Mouse (Mus musculus) stomach, embryonic 15.5 days (tissue): ENCODE results near the gene Bco1. TPM values are rescaled to one million over a fixed set of nuclear protein-coding genes. Genes with fewer than 3 reads are reported as not detected.

Experiments
- ATAC-seq: fragments of 200-750 bp; cut with Nextera tagmentation; 2 replicates; pipeline ENCODE4 v1.8.0; 2017; ENCODE audit warnings: low read depth, moderate number of reproducible peaks, moderate TSS enrichment; ENCODE audit not compliant: insufficient read depth, low FRiP score
- H3K27ac ChIP-seq: fragments of 300-500 bp; sonication (generic); 2 replicates; pipeline ENCODE4 v1.5.1; 2015; ENCODE audit warnings: mild to moderate bottlenecking, inconsistent platforms
- H3K27me3 ChIP-seq: fragments of 300-500 bp; sonication (generic); replicated peaks from 2 replicates; pipeline ENCODE4 v1.6.1; 2015; ENCODE audit warnings: inconsistent platforms
- H3K36me3 ChIP-seq: fragments of 300-500 bp; sonication (generic); 2 replicates; pipeline ENCODE4 v1.6.1; 2015; ENCODE audit warnings: inconsistent platforms
- H3K4me1 ChIP-seq: fragments of 300-500 bp; sonication (generic); 2 replicates; pipeline ENCODE4 v1.6.1; 2015; ENCODE audit warnings: inconsistent platforms
- H3K4me2 ChIP-seq: fragments of 300-500 bp; sonication (generic); 2 replicates; pipeline ENCODE4 v1.6.1; 2015; ENCODE audit warnings: mild to moderate bottlenecking, inconsistent platforms
- H3K4me3 ChIP-seq: fragments of 300-500 bp; sonication (generic); replicated peaks from 2 replicates; pipeline ENCODE4 v1.5.1; 2015; ENCODE audit warnings: inconsistent platforms
- H3K9ac ChIP-seq: fragments of 300-500 bp; sonication (generic); 2 replicates; pipeline ENCODE4 v1.6.1; 2015; ENCODE audit warnings: inconsistent platforms
- H3K9me3 ChIP-seq: fragments of 300-500 bp; sonication (generic); 2 replicates; pipeline ENCODE4 v1.6.1; 2016; ENCODE audit warnings: inconsistent platforms
- WGBS: fragments of 180-500 bp; shearing (Covaris S2); methylation state at CpG from one replicate; pipeline ENCODE4 v1.1.7; 2015; 5-methylcytosine and 5-hydroxymethylcytosine counted together
- polyA plus RNA-seq: library from polyadenylated mRNA; unstranded; fragments of >200 nt; fragmentation: Nextera tagmentation; extraction: Ambion mirVana; gene quantifications from 2 replicates; pipeline ENCODE4 v1.2.1, GENCODE M21; 2015

Gene Bco1
- polyA plus RNA-seq, 1 experiment from 2014 or later = 1.2 TPM

DNA sequence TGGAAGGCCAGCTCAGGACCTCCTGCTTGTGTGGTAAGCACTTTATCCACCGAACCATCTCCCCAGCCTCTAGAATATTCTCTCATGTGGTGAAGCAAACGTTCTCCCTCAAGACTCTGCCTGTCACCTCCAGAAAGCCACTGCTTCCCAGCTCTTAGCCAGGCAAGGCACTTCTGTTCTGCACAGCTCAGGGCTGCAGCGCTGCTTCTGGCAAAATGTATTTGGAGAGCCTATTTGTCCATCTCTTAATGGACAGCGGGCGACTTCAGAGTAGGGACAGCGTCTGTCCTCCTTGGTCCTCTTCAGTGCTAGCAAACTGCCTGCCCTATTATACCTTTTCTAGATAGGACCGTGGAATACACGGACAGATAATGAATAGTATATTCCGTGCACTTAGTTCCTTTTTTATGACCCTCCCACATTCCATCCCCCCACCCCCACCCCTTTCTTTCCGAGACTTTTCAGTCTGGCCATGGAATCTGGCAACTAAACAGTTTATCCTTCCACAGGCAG lies 1.5 kb downstream of the Bco1 start:
- Histone ChIP-seq H3K27me3 (no peaks in the 10 kb centered on the region), H3K36me3 (no peaks in the 10 kb centered on the region), H3K9ac (no peak overlapping the region), H3K4me3 (no peak overlapping the region), H3K4me1 (0 out of 2 replicates have a peak, but pooled peaks cover 3% of the 10 kb centered on the region), H3K4me2 (peak overlapping the region; percentile 35), H3K9me3 (no peaks in the 10 kb centered on the region), H3K27ac (peak overlapping the region; percentile 62)
- ATAC-seq = no peak
- WGBS = 51% methylated on average over 10 of the region's 10 CpGs

DNA sequence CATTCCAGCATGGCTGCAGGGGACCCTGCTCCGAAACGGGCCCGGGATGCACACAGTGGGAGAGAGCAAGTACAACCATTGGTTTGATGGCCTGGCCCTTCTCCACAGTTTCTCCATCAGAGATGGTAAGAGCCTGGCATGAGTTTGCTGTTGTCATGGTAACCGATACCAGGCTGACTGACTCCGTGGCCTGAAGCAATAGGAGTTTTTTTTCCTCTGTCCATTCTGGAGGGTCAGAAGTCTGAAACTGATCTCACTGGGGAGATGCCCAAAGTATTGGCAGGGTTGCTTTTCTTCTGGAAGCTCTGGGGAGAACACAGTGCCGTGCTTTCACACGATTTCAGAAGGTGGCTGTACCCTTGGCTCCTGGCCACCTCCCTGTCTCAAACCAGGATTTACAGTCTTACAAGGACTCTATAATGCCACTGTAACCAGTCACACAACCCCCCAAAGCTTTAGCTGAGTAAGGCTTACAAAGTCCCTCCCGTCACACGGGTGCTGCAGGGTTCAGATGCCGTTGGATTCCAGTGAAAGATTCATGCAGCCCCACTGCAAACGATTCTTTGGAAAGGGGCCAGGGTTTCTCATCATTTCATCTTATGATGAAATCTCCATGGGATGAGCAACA lies 2.0 kb downstream of the Bco1 start:
- H3K27ac ChIP-seq = peak overlapping the region; percentile 62
- no peak overlapping the region for H3K9ac ChIP-seq
- H3K27me3 ChIP-seq = no peaks in the 10 kb centered on the region
- H3K4me3 ChIP-seq = no peak overlapping the region
- no peak for ATAC-seq
- H3K4me2 ChIP-seq = peak overlapping the region; percentile 35
- WGBS = 37% methylated on average over 11 of the region's 11 CpGs
- no peaks in the 10 kb centered on the region for H3K9me3 ChIP-seq
- no peaks in the 10 kb centered on the region for H3K36me3 ChIP-seq
- 0 out of 2 replicates have a peak, but pooled peaks cover 3% of the 10 kb centered on the region for H3K4me1 ChIP-seq

DNA sequence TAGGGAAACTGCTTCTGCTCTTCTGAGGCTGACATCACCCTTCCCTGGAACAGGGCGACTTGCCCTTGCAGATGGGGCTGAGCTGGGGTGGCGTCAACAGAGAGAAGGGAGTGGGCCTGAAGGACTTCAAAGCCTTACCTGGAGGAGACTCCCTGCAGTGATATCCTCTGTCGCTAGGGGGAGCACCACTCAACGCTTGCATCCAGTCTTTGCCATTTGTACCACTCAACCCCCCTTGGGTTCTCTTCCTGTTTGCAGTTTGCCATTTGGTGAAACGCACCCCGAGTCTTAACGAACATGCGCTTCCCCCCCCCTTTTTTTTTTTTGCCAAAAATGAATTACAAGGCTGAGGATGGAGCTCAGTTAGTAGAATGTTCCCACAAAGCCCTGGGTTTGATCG lies 11.9 kb downstream of the Bco1 start:
- Histone ChIP-seq H3K4me3 (no peak overlapping the region), H3K4me2 (no peak overlapping the region), H3K4me1 (no peaks in the 10 kb centered on the region), H3K36me3 (no peaks in the 10 kb centered on the region), H3K9ac (no peak overlapping the region), H3K27me3 (no peaks in the 10 kb centered on the region), H3K9me3 (no peaks in the 10 kb centered on the region), H3K27ac (no peak overlapping the region)
- WGBS = 14% methylated on average over 9 of the region's 9 CpGs
- ATAC-seq = no peak

DNA sequence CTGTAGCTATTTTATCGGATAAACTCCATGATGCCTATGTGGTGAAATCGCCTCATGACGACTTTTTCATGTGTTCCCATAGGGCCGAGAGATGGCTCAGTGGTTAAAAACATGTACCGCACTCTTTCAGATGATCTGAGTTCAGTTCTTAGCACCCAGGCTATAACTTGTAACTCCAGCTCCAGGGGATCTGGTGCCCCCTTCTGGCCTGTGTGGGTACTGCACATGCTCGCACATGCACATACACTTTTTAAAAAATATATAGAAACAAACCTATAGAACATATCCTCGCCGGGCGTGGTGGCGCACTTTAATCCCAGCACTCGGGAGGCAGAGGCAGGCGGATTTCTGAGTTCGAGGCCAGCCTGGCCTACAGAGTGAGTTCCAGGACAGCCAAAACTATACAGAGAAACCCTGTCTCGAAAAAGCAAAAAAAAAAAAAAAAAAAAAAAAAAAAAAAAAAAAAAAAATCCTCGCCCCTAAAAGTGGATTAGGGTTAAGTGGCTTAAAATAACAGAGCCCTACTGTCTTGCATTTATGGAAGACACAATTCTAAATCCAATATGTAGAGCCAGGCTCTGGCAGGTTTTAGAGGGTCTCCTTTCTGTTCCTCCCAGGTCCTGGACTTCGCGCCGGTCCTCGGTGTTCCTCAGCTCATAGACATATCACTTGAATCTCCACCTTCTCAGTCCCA lies 13.5 kb downstream of the Bco1 start:
- no peak overlapping the region for H3K9ac ChIP-seq
- H3K27me3 ChIP-seq = no peaks in the 10 kb centered on the region
- no peak for ATAC-seq
- no peaks in the 10 kb centered on the region for H3K4me1 ChIP-seq
- H3K4me2 ChIP-seq = no peak overlapping the region
- no peaks in the 10 kb centered on the region for H3K9me3 ChIP-seq
- H3K27ac ChIP-seq = no peak overlapping the region
- 92% methylated on average over 19 of the region's 19 CpGs for WGBS
- H3K36me3 ChIP-seq = no peaks in the 10 kb centered on the region
- H3K4me3 ChIP-seq = no peak overlapping the region

DNA sequence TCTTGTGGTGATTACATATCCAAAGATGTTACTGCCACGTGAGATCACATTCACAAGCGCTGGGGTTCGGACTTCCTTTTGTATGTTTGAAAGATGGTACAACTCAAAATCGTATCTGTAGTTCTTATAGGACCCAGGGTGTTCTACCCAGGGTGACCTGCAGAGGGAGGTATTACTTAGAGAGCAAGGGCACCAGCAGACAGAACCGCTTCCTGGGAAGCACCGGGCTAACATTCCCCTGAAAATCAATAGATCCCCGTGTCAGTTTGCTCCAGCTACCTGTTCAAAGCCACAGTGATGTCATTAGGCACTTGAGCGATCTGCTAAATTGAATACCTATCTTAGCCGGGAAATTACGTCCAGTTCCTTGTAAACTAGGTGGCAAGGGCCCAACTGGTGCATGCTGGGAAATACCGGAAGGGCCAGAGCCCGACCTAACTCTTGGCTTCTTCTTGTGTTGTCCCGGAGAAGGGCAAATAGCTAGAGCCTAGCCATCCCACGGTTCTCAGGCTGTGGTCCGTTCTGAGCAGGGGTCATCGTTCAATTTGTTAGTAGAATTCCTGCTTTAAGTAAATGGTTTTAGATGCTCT lies 14.2 kb downstream of the Bco1 start:
- H3K27ac ChIP-seq = no peak overlapping the region
- H3K4me2 ChIP-seq = no peak overlapping the region
- H3K36me3 ChIP-seq = no peaks in the 10 kb centered on the region
- H3K4me1 ChIP-seq = no peaks in the 10 kb centered on the region
- H3K27me3 ChIP-seq = no peaks in the 10 kb centered on the region
- no peak overlapping the region for H3K4me3 ChIP-seq
- no peaks in the 10 kb centered on the region for H3K9me3 ChIP-seq
- ATAC-seq = no peak
- WGBS = 49% methylated on average over 16 of the region's 16 CpGs
- no peak overlapping the region for H3K9ac ChIP-seq

DNA sequence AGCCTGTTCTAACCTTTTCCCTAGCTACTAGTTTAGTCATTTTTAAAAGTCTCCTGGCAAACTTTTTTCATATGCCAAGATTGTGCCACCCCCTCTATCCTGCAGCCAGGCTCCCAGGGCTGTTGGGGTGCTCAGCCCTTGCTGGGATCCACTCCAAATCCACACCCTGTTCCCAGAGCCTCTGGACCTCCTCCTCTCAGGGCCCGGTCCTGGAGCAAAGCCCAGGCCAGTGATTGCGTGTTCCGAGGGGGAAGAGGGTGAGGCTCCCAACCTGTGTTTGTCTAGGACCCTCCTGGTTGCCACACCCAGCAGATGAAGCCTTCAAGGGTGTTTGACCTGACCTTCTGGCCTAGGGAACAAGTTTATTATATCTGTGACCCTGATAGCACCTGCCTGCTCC lies 16.0 kb downstream of the Bco1 start:
- H3K27ac ChIP-seq = peak overlapping the region; percentile 65; the same call in 1 of the 2 replicates
- H3K4me1 ChIP-seq = peaks cover 8% of the 10 kb centered on the region; the same call in 1 of the 2 replicates
- H3K4me3 ChIP-seq = no peak overlapping the region
- no peaks in the 10 kb centered on the region for H3K9me3 ChIP-seq
- H3K36me3 ChIP-seq = no peaks in the 10 kb centered on the region
- H3K9ac ChIP-seq = no peak overlapping the region
- 65% methylated on average over 3 of the region's 3 CpGs for WGBS
- no peak overlapping the region for H3K4me2 ChIP-seq
- H3K27me3 ChIP-seq = no peaks in the 10 kb centered on the region
- no peak for ATAC-seq

DNA sequence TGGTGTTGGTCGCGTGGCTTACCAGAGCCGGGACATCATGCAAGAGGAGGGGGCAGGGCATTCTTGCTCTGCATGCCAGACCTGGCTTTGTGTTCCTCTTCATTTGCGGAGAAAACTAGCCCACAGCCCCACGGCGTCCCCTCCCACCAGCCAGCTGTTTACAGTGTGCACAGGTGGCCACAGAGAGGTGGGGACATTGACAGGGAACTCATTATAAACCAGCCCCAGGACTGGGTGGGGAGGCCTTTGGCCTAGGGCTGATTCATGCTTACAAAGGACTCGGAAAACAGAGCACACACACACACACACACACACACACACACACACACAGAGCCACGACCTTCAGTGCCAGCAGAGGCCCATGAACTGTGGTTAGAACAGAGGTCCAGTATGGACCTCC lies 16.6 kb downstream of the Bco1 start:
- Histone ChIP-seq H3K36me3 (no peaks in the 10 kb centered on the region), H3K9me3 (no peaks in the 10 kb centered on the region), H3K4me3 (no peak overlapping the region), H3K4me1 (peaks cover 8% of the 10 kb centered on the region; the same call in 1 of the 2 replicates), H3K27ac (peak overlapping the region; percentile 65; the same call in 1 of the 2 replicates), H3K9ac (no peak overlapping the region), H3K4me2 (no peak overlapping the region), H3K27me3 (no peaks in the 10 kb centered on the region)
- WGBS = 48% methylated on average over 8 of the region's 8 CpGs
- peak; percentile 69 for ATAC-seq

DNA sequence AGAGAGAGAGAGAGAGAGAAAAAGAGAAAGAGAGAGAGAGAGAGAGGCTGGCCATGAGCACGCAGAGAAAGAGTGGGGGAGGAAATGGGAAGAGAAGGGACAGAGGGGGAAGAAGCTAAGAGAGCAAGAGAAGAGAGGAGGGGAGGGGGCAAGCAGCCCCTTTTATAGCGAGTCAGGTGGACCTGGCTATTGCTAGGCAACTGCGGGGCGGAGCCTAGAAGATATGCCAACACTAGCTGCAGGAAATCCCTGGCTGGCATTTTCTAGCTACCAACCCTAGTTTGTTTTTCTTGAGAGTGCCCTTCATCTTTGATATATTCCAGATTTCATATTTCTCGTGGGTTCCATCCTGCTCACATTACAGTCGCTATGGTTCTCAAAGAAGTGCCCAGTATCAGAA lies 19.4 kb downstream of the Bco1 start:
- H3K9ac ChIP-seq = no peak overlapping the region
- H3K4me1 ChIP-seq = peaks cover 8% of the 10 kb centered on the region; the same call in 1 of the 2 replicates
- H3K27me3 ChIP-seq = no peaks in the 10 kb centered on the region
- no peak for ATAC-seq
- 35% methylated on average over 6 of the region's 6 CpGs for WGBS
- no peaks in the 10 kb centered on the region for H3K9me3 ChIP-seq
- H3K27ac ChIP-seq = peak overlapping the region; percentile 87; the same call in 1 of the 2 replicates
- H3K4me2 ChIP-seq = peak overlapping the region; percentile 26
- H3K4me3 ChIP-seq = no peak overlapping the region
- no peaks in the 10 kb centered on the region for H3K36me3 ChIP-seq

DNA sequence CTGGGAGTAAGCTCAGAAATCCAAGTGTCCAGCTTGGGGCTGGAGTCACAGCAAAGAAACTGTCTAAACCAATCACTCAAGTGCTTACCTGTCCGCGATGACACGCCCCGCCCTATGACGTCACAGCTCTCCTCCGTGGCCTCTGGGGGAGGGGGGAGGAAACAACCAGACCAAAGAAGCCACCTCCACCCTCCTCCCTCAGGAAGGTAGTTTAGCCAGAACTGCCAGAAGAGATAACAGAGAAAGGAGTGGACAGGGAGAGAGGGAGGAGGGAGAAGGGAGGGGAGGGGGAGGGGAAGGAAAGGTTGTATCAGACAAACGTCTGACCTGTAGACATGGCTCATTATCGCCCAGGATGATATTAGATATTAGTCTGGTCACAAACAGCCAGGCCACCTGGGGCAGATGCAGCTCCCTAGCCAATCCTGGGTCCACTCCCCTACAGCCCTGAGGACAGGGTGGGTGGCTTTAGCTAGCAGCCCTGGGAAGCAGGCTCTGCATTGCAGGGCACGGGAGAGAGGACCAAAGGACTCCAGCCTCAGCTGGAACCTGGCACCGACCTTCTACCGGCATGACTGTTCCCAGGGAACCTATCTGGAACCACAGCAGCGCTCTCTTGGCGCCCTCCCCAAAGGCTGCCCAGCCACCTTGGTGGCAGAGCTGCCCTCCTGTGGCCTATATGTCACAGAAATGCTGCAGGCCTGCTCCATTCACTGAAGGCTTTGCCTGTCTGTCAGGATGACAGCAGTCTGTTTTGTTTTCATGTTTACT lies 20.2 kb downstream of the Bco1 start:
- Histone ChIP-seq H3K27me3 (no peaks in the 10 kb centered on the region), H3K4me1 (peaks cover 8% of the 10 kb centered on the region; the same call in 1 of the 2 replicates), H3K4me3 (no peak overlapping the region), H3K4me2 (peak overlapping the region; percentile 26), H3K27ac (peak overlapping the region; percentile 87), H3K9me3 (no peaks in the 10 kb centered on the region), H3K36me3 (no peaks in the 10 kb centered on the region), H3K9ac (no peak overlapping the region)
- 10% methylated on average over 13 of the region's 13 CpGs for WGBS
- ATAC-seq = peak; percentile 63; the same call in 1 of the 2 replicates

DNA sequence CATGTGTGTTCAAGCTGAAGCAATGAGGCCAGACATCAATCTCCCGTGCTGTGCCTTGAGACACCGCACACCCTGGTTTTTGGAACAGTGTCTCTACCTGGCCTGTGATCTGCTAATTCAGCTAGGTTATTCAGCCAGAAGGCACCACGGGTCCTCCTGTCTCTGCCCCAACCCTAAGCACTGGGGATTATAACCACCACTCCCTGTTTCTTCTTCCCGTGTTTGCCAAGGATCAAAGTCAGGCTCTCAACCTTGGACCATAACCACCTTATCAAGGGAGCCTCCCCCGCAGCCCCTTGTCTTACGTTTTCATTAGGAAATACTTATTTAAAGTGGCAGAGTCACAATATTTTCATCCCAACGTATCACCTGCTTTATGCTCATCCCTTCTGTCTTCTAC lies 20.9 kb downstream of the Bco1 start:
- 55% methylated on average over 7 of the region's 7 CpGs for WGBS
- H3K27ac ChIP-seq = peak overlapping the region; percentile 87
- no peak overlapping the region for H3K4me2 ChIP-seq
- no peak overlapping the region for H3K4me3 ChIP-seq
- H3K4me1 ChIP-seq = peaks cover 8% of the 10 kb centered on the region; the same call in 1 of the 2 replicates
- no peaks in the 10 kb centered on the region for H3K27me3 ChIP-seq
- no peaks in the 10 kb centered on the region for H3K36me3 ChIP-seq
- no peak overlapping the region for H3K9ac ChIP-seq
- no peaks in the 10 kb centered on the region for H3K9me3 ChIP-seq
- ATAC-seq = no peak

DNA sequence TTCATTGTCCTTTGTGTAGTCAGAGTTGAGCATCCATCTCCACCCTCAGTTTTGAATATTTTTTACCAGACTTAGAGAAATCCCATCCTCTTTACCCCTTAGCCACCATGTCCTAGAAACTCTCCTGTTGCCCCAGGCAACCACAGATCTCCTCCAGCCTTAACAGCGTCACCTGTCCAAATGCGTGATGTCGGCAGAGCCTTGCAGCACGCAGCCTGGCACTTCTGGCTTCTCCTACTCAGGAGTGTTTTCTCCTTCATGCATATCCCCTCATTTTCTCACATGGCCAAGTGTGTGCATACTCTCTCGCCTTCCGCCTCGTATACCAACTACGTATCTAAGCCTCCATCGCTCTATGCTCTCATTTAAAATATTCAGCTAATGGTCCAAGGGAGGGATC lies 22.8 kb downstream of the Bco1 start:
- Histone ChIP-seq H3K27me3 (no peaks in the 10 kb centered on the region), H3K4me2 (no peak overlapping the region), H3K36me3 (no peaks in the 10 kb centered on the region), H3K9me3 (no peaks in the 10 kb centered on the region), H3K4me3 (no peak overlapping the region), H3K9ac (no peak overlapping the region), H3K27ac (no peak overlapping the region), H3K4me1 (peaks cover 10% of the 10 kb centered on the region; the same call in 1 of the 2 replicates)
- WGBS = 91% methylated on average over 9 of the region's 9 CpGs
- no peak for ATAC-seq
